Mouse (Mus musculus) intestine, embryonic 16.5 days (tissue): Measurements from ENCODE around the gene Tspan13. TPM values are rescaled to one million over a fixed set of nuclear protein-coding genes. Genes with fewer than 3 reads are reported as not detected.

ENCODE experiments used
- ATAC-seq: fragments of 200-750 bp; cut with Nextera tagmentation; 2 replicates; pipeline ENCODE4 v1.8.0; 2017; ENCODE audit warnings: moderate TSS enrichment, moderate library complexity
- H3K27ac ChIP-seq: fragments of 300-500 bp; sonication (generic); 2 replicates; pipeline ENCODE4 v1.5.1; 2014; ENCODE audit warnings: mild to moderate bottlenecking, low read length
- H3K27me3 ChIP-seq: fragments of 300-500 bp; sonication (generic); replicated peaks from 2 replicates; pipeline ENCODE4 v1.6.1; 2014; ENCODE audit warnings: low read length, control low read depth, mixed read lengths; ENCODE audit not compliant: control insufficient read depth, insufficient read depth
- H3K36me3 ChIP-seq: fragments of 300-500 bp; sonication (generic); 2 replicates; pipeline ENCODE4 v1.6.1; 2014; ENCODE audit warnings: low read length, control low read depth; ENCODE audit not compliant: control insufficient read depth, insufficient read depth
- H3K4me1 ChIP-seq: fragments of 300-500 bp; sonication (generic); 2 replicates; pipeline ENCODE4 v1.6.1; 2014; ENCODE audit warnings: low read length, control low read depth, mixed read lengths; ENCODE audit not compliant: control insufficient read depth, insufficient read depth
- H3K4me2 ChIP-seq: fragments of 300-500 bp; sonication (generic); 2 replicates; pipeline ENCODE4 v1.6.1; 2014; ENCODE audit warnings: low read depth, low read length, control low read depth
- H3K4me3 ChIP-seq: fragments of 300-500 bp; sonication (generic); 2 replicates; pipeline ENCODE4 v1.5.1; 2014; ENCODE audit warnings: mild to moderate bottlenecking, low read length
- H3K9ac ChIP-seq: fragments of 300-500 bp; sonication (generic); 2 replicates; pipeline ENCODE4 v1.6.1; 2014; ENCODE audit warnings: low read depth, low read length
- H3K9me3 ChIP-seq: fragments of 300-500 bp; sonication (generic); 2 replicates; pipeline ENCODE4 v1.6.1; 2016; ENCODE audit warnings: low read length, control low read depth; ENCODE audit not compliant: control insufficient read depth
- WGBS: fragments of 180-500 bp; shearing (Covaris S2); extraction: QIAGEN DNeasy Blood & Tissue Kit; methylation state at CpG from one replicate; pipeline ENCODE4 v1.1.7; 2014; 5-methylcytosine and 5-hydroxymethylcytosine counted together
- polyA plus RNA-seq: library from polyadenylated mRNA; unstranded; fragments of >200 nt; fragmentation: Nextera tagmentation; extraction: Ambion mirVana; gene quantifications from 2 replicates; pipeline ENCODE4 v1.2.1, GENCODE M21; 2015

Tspan13 gene
- polyA plus RNA-seq, 1 experiment from 2014 or later: 157 TPM

DNA sequence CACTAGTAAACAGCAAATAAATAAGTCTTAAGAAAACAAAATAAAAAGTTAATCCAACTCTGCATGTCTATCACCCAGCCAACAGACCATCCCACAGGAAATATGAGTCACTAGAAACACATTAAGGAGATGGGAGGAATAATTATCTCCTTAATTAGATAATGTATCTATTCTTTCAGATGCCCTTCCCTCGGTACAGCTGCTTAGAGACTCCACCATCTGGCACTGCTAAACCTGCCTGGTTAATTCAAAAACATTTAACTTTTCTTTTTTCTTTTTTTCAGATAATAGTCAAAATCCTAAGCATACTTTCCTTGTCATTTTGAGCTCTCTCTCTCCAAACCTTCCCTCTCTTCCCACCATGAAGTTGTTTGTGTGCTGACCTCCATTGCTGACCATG lies 23.6 kb upstream of the Tspan13 start:
- 79% methylated on average over 1 of the region's 1 CpGs for WGBS
- Histone ChIP-seq H3K4me3 (no peak overlapping the region), H3K4me1 (no peaks in the 10 kb centered on the region), H3K27me3 (no peaks in the 10 kb centered on the region), H3K9me3 (no peaks in the 10 kb centered on the region), H3K36me3 (no peaks in the 10 kb centered on the region), H3K27ac (no peak overlapping the region), H3K9ac (no peak overlapping the region), H3K4me2 (no peak overlapping the region)
- no peak for ATAC-seq

DNA sequence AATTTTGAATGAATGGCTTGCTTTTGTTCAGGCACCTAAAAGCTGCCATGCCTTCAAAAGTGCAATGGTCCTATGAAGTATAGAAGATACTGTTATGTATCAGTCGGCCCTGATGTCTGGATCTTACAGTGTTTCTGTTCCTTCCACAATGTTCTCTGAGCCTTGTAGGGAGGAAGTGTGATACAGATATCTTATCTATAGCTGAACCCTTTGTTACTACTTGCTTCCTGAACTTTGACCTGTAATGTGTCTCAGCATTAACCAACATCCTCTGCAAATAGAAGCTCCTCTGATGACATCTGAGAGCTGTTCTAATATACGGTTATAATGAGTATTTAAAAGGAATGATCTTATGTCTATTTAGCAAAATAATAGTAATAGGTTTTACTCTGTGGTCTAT lies 15.4 kb upstream of the Tspan13 start:
- Histone ChIP-seq H3K9ac (no peak overlapping the region), H3K9me3 (no peaks in the 10 kb centered on the region), H3K4me3 (no peak overlapping the region), H3K4me1 (peaks cover 3% of the 10 kb centered on the region; the same call in 1 of the 2 replicates), H3K4me2 (no peak overlapping the region), H3K27me3 (no peaks in the 10 kb centered on the region), H3K36me3 (no peaks in the 10 kb centered on the region), H3K27ac (no peak overlapping the region)
- WGBS: 62% methylated on average over 2 of the region's 2 CpGs
- peak; percentile 90 for ATAC-seq

DNA sequence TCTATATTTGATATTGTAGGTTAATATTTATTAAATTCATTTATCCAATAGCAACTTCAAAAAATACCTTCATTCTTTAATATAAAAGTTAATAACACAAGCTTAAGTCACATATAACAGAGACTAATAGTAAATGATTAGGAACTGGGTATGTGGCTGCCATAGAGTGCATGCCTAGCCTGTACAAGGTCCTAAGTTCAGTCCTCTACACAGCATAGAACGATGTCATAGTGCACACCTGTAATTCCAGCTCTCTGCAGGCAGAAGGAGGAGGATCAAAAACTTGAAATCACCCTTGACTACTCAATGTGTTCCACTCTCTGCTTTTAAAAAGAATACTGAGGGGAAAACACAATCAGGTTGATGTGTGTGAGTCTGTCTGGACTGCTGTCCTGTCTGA lies 8.0 kb upstream of the Tspan13 start:
- no peaks in the 10 kb centered on the region for H3K4me1 ChIP-seq
- H3K4me2 ChIP-seq: no peak overlapping the region
- ATAC-seq: peak; percentile 93
- 63% methylated on average over 1 of the region's 1 CpGs for WGBS
- H3K4me3 ChIP-seq: no peak overlapping the region
- no peak overlapping the region for H3K9ac ChIP-seq
- H3K27me3 ChIP-seq: no peaks in the 10 kb centered on the region
- H3K27ac ChIP-seq: no peak overlapping the region
- H3K36me3 ChIP-seq: no peaks in the 10 kb centered on the region
- no peaks in the 10 kb centered on the region for H3K9me3 ChIP-seq

DNA sequence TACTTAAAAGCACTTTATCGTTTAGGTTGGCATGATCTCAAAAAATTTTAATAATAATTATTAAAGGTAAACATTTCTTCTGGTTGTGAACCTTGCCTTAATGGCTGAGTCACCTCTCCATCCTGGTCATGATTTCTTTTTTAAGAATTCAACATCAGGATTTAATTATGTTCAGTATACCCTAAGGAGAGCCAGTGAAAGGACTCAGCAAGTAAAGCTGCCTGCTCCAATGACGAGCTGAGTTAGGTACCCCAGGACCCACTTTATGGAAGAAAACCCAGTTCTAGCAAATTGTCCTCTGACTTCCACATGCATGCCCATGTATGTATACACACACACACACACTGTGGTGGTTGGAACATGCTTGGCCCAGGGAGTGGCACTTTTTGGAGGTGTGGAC lies 5.3 kb upstream of the Tspan13 start:
- WGBS: 83% methylated on average over 2 of the region's 2 CpGs
- Histone ChIP-seq H3K27ac (no peak overlapping the region), H3K36me3 (no peaks in the 10 kb centered on the region), H3K4me3 (no peak overlapping the region), H3K4me1 (no peaks in the 10 kb centered on the region), H3K4me2 (no peak overlapping the region), H3K9me3 (no peaks in the 10 kb centered on the region), H3K9ac (no peak overlapping the region), H3K27me3 (no peaks in the 10 kb centered on the region)
- ATAC-seq: no peak

DNA sequence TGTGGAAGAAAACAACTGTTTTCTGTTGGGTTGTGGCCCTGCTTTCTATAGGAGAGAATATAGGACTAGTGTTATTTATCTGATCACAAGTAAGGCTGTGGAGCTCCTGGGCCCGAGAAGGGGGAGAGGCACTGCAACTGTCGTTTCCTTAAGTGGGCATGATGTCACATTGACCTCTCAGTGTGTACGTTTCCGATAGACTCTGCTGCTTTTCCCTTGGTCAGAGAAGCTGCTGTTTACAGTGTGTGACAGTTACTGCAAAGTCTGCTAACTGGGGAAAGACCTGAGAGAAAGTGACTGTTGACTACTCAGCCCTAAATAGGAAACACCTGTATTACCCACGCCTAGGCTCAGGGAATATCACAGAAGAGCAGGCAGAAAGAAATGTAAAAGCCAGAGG lies 3.9 kb upstream of the Tspan13 start:
- Histone ChIP-seq H3K36me3 (no peaks in the 10 kb centered on the region), H3K9me3 (no peaks in the 10 kb centered on the region), H3K4me3 (no peak overlapping the region), H3K9ac (no peak overlapping the region), H3K27ac (no peak overlapping the region), H3K4me1 (no peaks in the 10 kb centered on the region), H3K4me2 (no peak overlapping the region), H3K27me3 (no peaks in the 10 kb centered on the region)
- 21% methylated on average over 5 of the region's 5 CpGs for WGBS
- no peak for ATAC-seq

DNA sequence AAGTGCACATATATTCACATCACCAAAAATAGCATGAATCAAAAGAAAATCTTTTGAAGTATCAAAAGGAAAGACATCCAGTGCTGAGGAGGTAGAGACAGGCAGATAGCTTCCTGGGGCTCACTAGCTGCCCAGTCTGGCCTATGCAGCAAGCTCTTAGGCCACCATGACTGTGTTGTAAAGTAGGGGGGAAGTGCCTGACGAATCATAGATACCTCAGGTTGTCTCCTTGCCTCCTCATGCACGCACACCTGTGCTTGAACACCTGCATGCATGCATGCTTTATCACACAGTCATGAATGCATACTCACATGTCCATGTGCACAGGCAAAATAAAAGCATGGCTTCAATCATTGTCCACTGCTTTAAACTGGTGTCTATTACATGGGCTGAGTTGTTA lies 2.4 kb upstream of the Tspan13 start:
- 90% methylated on average over 2 of the region's 2 CpGs for WGBS

DNA sequence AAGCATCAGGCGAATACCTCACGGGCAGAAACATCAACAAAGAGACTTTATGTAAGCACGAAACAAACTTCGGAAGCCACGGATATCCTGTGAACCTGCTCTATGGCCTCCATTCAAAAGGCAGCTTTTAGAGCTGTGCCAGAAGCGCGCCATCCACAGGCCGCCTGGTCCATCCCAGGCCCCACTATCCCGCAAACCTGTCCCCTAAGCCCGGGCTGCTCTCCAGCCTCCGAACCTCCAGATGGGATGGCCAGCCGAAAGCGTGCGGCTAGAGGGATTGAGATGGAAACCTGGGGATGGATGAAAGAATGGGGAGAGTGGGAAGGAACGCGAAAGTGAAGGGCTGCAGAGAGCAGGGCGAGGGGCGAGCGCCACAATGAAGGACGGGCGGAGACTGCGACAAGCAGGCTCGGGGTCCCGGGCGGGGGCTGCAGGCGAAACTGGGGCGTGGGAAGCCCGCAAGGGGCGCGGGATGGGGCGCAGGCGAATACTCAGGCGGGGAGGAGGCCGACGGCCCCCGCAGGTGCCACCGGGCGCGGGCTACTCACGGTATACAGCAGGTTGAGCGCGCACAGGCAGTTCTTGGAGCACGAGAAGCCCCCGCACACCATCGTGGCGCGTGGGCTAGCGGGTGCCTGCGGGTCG lies 475 bp downstream of the Tspan13 start:
- under 1% methylated on average over 50 of the region's 50 CpGs for whole genome bisulfite sequencing
- Histone ChIP-seq H3K4me2 (peak overlapping the region; percentile 86), H3K27me3 (no peaks in the 10 kb centered on the region), H3K9me3 (no peaks in the 10 kb centered on the region), H3K27ac (peak overlapping the region; percentile 82), H3K36me3 (no peaks in the 10 kb centered on the region), H3K9ac (peak overlapping the region; percentile 90), H3K4me1 (peaks cover 4% of the 10 kb centered on the region; the same call in 1 of the 2 replicates), H3K4me3 (peak overlapping the region; percentile 90)
- ATAC-seq: peak; percentile 79

More for the DNA sequence above, 2.4 kb upstream of the Tspan13 start:
- no peaks in the 10 kb centered on the region for H3K9me3 ChIP-seq
- no peak overlapping the region for H3K4me3 ChIP-seq
- H3K36me3 ChIP-seq: no peaks in the 10 kb centered on the region
- ATAC-seq: no peak
- H3K4me2 ChIP-seq: no peak overlapping the region
- H3K27ac ChIP-seq: no peak overlapping the region
- no peaks in the 10 kb centered on the region for H3K27me3 ChIP-seq
- H3K4me1 ChIP-seq: peaks cover 4% of the 10 kb centered on the region; the same call in 1 of the 2 replicates
- no peak overlapping the region for H3K9ac ChIP-seq

DNA sequence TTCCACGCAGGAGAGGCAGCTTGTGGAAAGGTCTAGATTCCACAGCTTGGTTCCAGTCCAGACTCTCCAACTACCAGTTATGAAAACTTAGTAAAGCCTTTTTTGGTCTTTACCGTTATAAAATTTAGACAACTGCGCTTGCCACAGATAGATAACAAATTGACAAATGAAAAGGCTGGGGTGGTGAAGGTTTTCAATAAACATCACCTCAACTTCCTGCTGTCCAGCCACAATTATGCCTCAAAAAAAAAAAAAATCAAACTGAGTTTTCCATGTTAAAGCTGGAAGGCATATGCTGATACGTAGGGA lies 1.1 kb downstream of the Tspan13 start:
- Histone ChIP-seq H3K4me2 (peak overlapping the region; percentile 86), H3K9me3 (no peaks in the 10 kb centered on the region), H3K4me3 (peak overlapping the region; percentile 90), H3K27ac (no peak overlapping the region), H3K27me3 (no peaks in the 10 kb centered on the region), H3K9ac (peak overlapping the region; percentile 90), H3K36me3 (no peaks in the 10 kb centered on the region), H3K4me1 (peaks cover 4% of the 10 kb centered on the region; the same call in 1 of the 2 replicates)
- no peak for ATAC-seq
- WGBS: 28% methylated on average over 4 of the region's 4 CpGs

DNA sequence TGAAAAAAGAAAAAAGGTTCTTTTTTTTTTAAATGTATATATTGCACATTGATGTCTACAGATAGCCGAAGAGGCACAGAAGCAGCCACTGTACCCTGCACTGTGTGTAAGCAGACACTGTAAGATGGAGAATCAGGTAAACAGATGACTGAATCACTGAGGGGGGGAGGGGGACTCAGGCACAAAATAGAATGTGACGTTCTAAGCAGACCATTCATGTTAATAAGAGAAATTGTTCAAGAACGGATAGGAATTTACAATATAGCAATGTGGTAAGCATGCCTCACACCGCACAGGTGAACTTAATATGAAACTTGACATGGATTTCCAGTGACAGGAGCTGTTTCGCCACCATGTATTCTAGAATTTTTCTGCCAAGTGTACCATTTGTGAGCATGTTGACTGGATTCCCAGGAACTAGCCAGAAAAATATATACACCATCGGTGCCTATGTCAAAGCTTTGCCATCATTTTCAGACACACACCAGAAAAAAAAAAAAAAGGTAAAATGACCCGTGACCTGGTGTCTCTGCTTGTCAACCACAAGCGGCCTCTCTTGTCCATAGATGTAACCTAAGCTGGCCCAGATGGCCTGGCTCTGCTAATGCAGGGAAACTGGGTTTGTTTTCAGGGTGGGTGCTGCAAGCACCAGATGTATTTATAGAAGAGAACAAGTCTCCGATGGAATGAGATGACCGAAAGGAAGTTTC lies 1.6 kb downstream of the Tspan13 start:
- Histone ChIP-seq H3K9me3 (no peaks in the 10 kb centered on the region), H3K36me3 (no peaks in the 10 kb centered on the region), H3K9ac (peak overlapping the region; percentile 46), H3K4me2 (peak overlapping the region; percentile 86), H3K4me3 (peak overlapping the region; percentile 90), H3K27ac (no peak overlapping the region), H3K4me1 (peaks cover 4% of the 10 kb centered on the region; the same call in 1 of the 2 replicates), H3K27me3 (no peaks in the 10 kb centered on the region)
- ATAC-seq: no peak
- 55% methylated on average over 10 of the region's 10 CpGs for WGBS
